Mouse (Mus musculus): ENCODE results near the gene Ctrc. TPM values are rescaled to one million over a fixed set of nuclear protein-coding genes. Genes with fewer than 3 reads are reported as not detected.

The Ctrc gene
- polyA plus RNA-seq, 1 experiment from 2014 or later: not detected

GRCm38 (mm10) chr4:141869436-141870215 lies 23.5 kb upstream of the Ctrc start:
- ATAC-seq: no peak
- no peak overlapping the region for H3K4me3 ChIP-seq (ENCODE audit: low read depth, low read length)
- no peak overlapping the region; the same call in 1 of the 2 replicates for H3K9ac ChIP-seq (ENCODE audit: low read depth, low read length)
- peak overlapping the region; percentile 93 for H3K27ac ChIP-seq (ENCODE audit: low read depth, low read length)
- TF ChIP-seq CTCF (IDR thresholded peaks at IDR 0.05; ENCODE audit: low read depth): no peak
- 39% methylated on average over 5 of the region's 5 CpGs for WGBS
- peaks cover 34% of the 10 kb centered on the region for H3K4me1 ChIP-seq (replicated peaks; ENCODE audit: control insufficient read depth, insufficient read depth, low read length)
- H3K36me3 ChIP-seq (ENCODE audit: control insufficient read depth, insufficient read depth): peaks cover 29% of the 10 kb centered on the region
- no peaks in the 10 kb centered on the region for H3K27me3 ChIP-seq (replicated peaks; ENCODE audit: control insufficient read depth, insufficient read depth, low read length)
- no peaks in the 10 kb centered on the region for H3K9me3 ChIP-seq (ENCODE audit: control insufficient read depth)
- H3K4me2 ChIP-seq (replicated peaks; ENCODE audit: low read depth): peak overlapping the region; percentile 21; the same call in 1 of the 2 replicates

- Histone ChIP-seq H3K9ac (ENCODE audit: low read depth, low read length) (no peak overlapping the region), H3K4me1 (replicated peaks; ENCODE audit: control insufficient read depth, insufficient read depth, low read length) (peaks cover 34% of the 10 kb centered on the region), H3K9me3 (ENCODE audit: control insufficient read depth) (no peaks in the 10 kb centered on the region), H3K27ac (ENCODE audit: low read depth, low read length) (no peak overlapping the region), H3K4me3 (ENCODE audit: low read depth, low read length) (no peak overlapping the region), H3K36me3 (ENCODE audit: control insufficient read depth, insufficient read depth) (peaks cover 29% of the 10 kb centered on the region), H3K27me3 (replicated peaks; ENCODE audit: control insufficient read depth, insufficient read depth, low read length) (no peaks in the 10 kb centered on the region), H3K4me2 (replicated peaks; ENCODE audit: low read depth) (no peak overlapping the region)
- no peak for ATAC-seq
- no peak for TF ChIP-seq CTCF (IDR thresholded peaks at IDR 0.05; ENCODE audit: low read depth)
- WGBS: 81% methylated on average over 10 of the region's 10 CpGs
These were observed 21.9 kb upstream of the Ctrc start for GRCm38 (mm10) chr4:141868051-141868450.

DNA sequence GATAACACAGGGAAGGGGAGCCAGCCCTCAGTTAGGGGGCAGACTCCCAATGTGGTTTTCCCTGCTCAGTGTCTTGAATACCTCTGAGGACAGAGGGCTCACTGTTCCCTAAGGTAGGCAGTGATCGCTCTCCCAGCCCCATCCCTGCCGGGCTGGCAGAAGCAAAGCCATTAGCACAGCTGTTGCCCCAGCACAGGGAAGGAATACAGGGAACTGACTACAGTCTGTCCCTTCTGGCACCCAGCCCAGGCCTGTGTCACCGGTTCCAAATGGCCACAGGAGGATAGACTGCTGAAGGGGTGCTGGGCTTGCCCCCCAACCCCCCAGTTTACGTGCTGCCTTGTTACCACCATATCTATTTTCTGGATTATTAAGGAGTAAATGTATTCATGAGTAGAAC lies 21.3 kb upstream of the Ctrc start:
- Histone ChIP-seq H3K27ac (ENCODE audit: low read depth, low read length) (no peak overlapping the region; the same call in 1 of the 2 replicates), H3K27me3 (replicated peaks; ENCODE audit: control insufficient read depth, insufficient read depth, low read length) (no peaks in the 10 kb centered on the region), H3K4me2 (replicated peaks; ENCODE audit: low read depth) (no peak overlapping the region), H3K4me1 (replicated peaks; ENCODE audit: control insufficient read depth, insufficient read depth, low read length) (peaks cover 34% of the 10 kb centered on the region), H3K4me3 (ENCODE audit: low read depth, low read length) (no peak overlapping the region), H3K9me3 (ENCODE audit: control insufficient read depth) (no peaks in the 10 kb centered on the region), H3K9ac (ENCODE audit: low read depth, low read length) (no peak overlapping the region), H3K36me3 (ENCODE audit: control insufficient read depth, insufficient read depth) (peaks cover 29% of the 10 kb centered on the region)
- no peak for TF ChIP-seq CTCF (IDR thresholded peaks at IDR 0.05; ENCODE audit: low read depth)
- ATAC-seq: no peak; the same call in 1 of the 2 replicates
- WGBS: 18% methylated on average over 4 of the region's 4 CpGs

- no peaks in the 10 kb centered on the region for H3K27me3 ChIP-seq (replicated peaks; ENCODE audit: control insufficient read depth, insufficient read depth, low read length)
- peaks cover 32% of the 10 kb centered on the region for H3K4me1 ChIP-seq (replicated peaks; ENCODE audit: control insufficient read depth, insufficient read depth, low read length)
- H3K4me3 ChIP-seq (ENCODE audit: low read depth, low read length): no peak overlapping the region
- H3K36me3 ChIP-seq (ENCODE audit: control insufficient read depth, insufficient read depth): peaks cover 31% of the 10 kb centered on the region
- no peak overlapping the region; the same call in 1 of the 2 replicates for H3K9ac ChIP-seq (ENCODE audit: low read depth, low read length)
- H3K27ac ChIP-seq (ENCODE audit: low read depth, low read length): peak overlapping the region; percentile 15
- no peak for TF ChIP-seq CTCF (IDR thresholded peaks at IDR 0.05; ENCODE audit: low read depth)
- H3K9me3 ChIP-seq (ENCODE audit: control insufficient read depth): no peaks in the 10 kb centered on the region
- no peak for ATAC-seq
- WGBS: 29% methylated on average over 10 of the region's 10 CpGs
- H3K4me2 ChIP-seq (replicated peaks; ENCODE audit: low read depth): no peak overlapping the region
These were observed 20.9 kb upstream of the Ctrc start for GRCm38 (mm10) chr4:141866933-141867490.

DNA sequence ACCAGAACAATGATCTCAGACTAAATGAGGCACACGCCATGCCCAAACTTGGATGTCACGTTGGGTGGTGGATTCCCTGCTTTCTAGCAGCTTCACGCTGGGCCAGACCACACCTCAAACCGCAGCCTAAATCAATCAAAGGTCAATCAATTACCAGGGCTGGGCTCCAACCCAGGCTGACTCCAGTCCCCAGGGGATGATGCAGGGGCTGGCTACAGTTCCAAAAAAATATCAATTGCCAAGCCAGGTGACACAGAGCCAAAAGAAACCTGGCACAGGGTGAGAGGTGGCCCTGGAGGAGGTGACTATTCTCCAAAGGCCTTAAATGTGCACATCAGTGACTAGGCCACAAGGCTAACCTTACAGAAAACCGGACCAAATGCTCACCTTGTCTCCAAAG lies 19.4 kb upstream of the Ctrc start:
- WGBS: 78% methylated on average over 5 of the region's 5 CpGs
- Histone ChIP-seq H3K4me3 (ENCODE audit: low read depth, low read length) (no peak overlapping the region), H3K4me2 (replicated peaks; ENCODE audit: low read depth) (no peak overlapping the region), H3K4me1 (replicated peaks; ENCODE audit: control insufficient read depth, insufficient read depth, low read length) (peaks cover 20% of the 10 kb centered on the region), H3K9ac (ENCODE audit: low read depth, low read length) (no peak overlapping the region), H3K27ac (ENCODE audit: low read depth, low read length) (no peak overlapping the region), H3K36me3 (ENCODE audit: control insufficient read depth, insufficient read depth) (peaks cover 34% of the 10 kb centered on the region), H3K27me3 (replicated peaks; ENCODE audit: control insufficient read depth, insufficient read depth, low read length) (no peaks in the 10 kb centered on the region), H3K9me3 (ENCODE audit: control insufficient read depth) (no peaks in the 10 kb centered on the region)
- no peak for ATAC-seq
- TF ChIP-seq CTCF (IDR thresholded peaks at IDR 0.05; ENCODE audit: low read depth): no peak

- H3K9me3 ChIP-seq (ENCODE audit: control insufficient read depth): no peaks in the 10 kb centered on the region
- H3K27me3 ChIP-seq (replicated peaks; ENCODE audit: control insufficient read depth, insufficient read depth, low read length): no peaks in the 10 kb centered on the region
- H3K36me3 ChIP-seq (ENCODE audit: control insufficient read depth, insufficient read depth): peaks cover 29% of the 10 kb centered on the region
- H3K4me1 ChIP-seq (replicated peaks; ENCODE audit: control insufficient read depth, insufficient read depth, low read length): peaks cover 15% of the 10 kb centered on the region
- no peak overlapping the region for H3K27ac ChIP-seq (ENCODE audit: low read depth, low read length)
- no peak overlapping the region for H3K4me3 ChIP-seq (ENCODE audit: low read depth, low read length)
- no peak overlapping the region for H3K4me2 ChIP-seq (replicated peaks; ENCODE audit: low read depth)
- no peak overlapping the region for H3K9ac ChIP-seq (ENCODE audit: low read depth, low read length)
- no peak for TF ChIP-seq CTCF (IDR thresholded peaks at IDR 0.05; ENCODE audit: low read depth)
- WGBS: 79% methylated on average over 5 of the region's 5 CpGs
- ATAC-seq: no peak
These were observed 18.8 kb upstream of the Ctrc start for GRCm38 (mm10) chr4:141865006-141865405.
